Mouse (Mus musculus): ENCODE results near the gene Slc26a6.

Gene Slc26a6

GRCm38 (mm10) chr9:108955241-108955640 is 102.2 kb downstream of the Slc26a6 start:
- no peak for ATAC-seq (ENCODE audit: low TSS enrichment)

- no peak for ATAC-seq (ENCODE audit: low TSS enrichment)
These were observed 102.8 kb downstream of the Slc26a6 start for GRCm38 (mm10) chr9:108955846-108956245.
